Mouse (Mus musculus) CD4-positive, CD25-positive, alpha-beta regulatory T cell, adult 2 months (primary cell): Measurements from ENCODE around the gene Lcp1.
A peak's percentile ranks its signal among the peaks of the same experiment; 100 is the strongest.

ENCODE experiments used
- DNase-seq: peaks from one replicate; pipeline ENCODE4 v3.0.0-alpha.2; 2012; ENCODE audit warnings: low read depth, low spot score

Lcp1 gene

GRCm38 (mm10) chr14:75176425-75177045 lies 45.6 kb downstream of the Lcp1 start:
- peak; percentile 81 for DNase-seq

GRCm38 (mm10) chr14:75177400-75177799 lies 46.5 kb downstream of the Lcp1 start:
- no peak for DNase-seq

- peak; percentile 86 for DNase-seq
Observed at GRCm38 (mm10) chr14:75178384-75178793, 47.5 kb downstream of the Lcp1 start.

- DNase-seq: peak; percentile 68
Observed at GRCm38 (mm10) chr14:75178801-75179211, 47.9 kb downstream of the Lcp1 start.

GRCm38 (mm10) chr14:75179255-75179963 lies 48.5 kb downstream of the Lcp1 start:
- DNase-seq: peak; percentile 95

- DNase-seq: peak; percentile 57
Observed at GRCm38 (mm10) chr14:75180551-75180978, 49.7 kb downstream of the Lcp1 start.

GRCm38 (mm10) chr14:75181062-75181935 lies 50.4 kb downstream of the Lcp1 start:
- DNase-seq: no peak

- DNase-seq: peak; percentile 44
Observed at GRCm38 (mm10) chr14:75182378-75182777, 51.5 kb downstream of the Lcp1 start.

GRCm38 (mm10) chr14:75182831-75183230 lies 51.9 kb downstream of the Lcp1 start:
- DNase-seq: no peak

GRCm38 (mm10) chr14:75184069-75184790 lies 53.3 kb downstream of the Lcp1 start:
- DNase-seq: peak; percentile 44

GRCm38 (mm10) chr14:75185796-75186594 lies 55.1 kb downstream of the Lcp1 start:
- DNase-seq: peak; percentile 53

GRCm38 (mm10) chr14:75186858-75187415 lies 56.0 kb downstream of the Lcp1 start:
- DNase-seq: peak; percentile 53

- DNase-seq: no peak
Observed at GRCm38 (mm10) chr14:75188521-75188920, 57.6 kb downstream of the Lcp1 start.

- DNase-seq: no peak
Observed at GRCm38 (mm10) chr14:75189031-75189430, 58.1 kb downstream of the Lcp1 start.

GRCm38 (mm10) chr14:75190683-75191082 lies 59.8 kb downstream of the Lcp1 start:
- peak; percentile 45 for DNase-seq

- peak; percentile 39 for DNase-seq
Observed at GRCm38 (mm10) chr14:75192427-75192826, 61.5 kb downstream of the Lcp1 start.

GRCm38 (mm10) chr14:75192858-75193257 lies 62.0 kb downstream of the Lcp1 start:
- DNase-seq: peak; percentile 47

GRCm38 (mm10) chr14:75195530-75195929 lies 64.6 kb downstream of the Lcp1 start:
- DNase-seq: no peak

- DNase-seq: peak; percentile 88
Observed at GRCm38 (mm10) chr14:75197027-75197426, 66.1 kb downstream of the Lcp1 start.

GRCm38 (mm10) chr14:75197660-75198059 lies 66.8 kb downstream of the Lcp1 start:
- DNase-seq: peak; percentile 54
